Mouse (Mus musculus): ENCODE measurements at regions not wholly inside any gene's neighbourhood (a gene's known extent, or its start where the extent isn't known, plus 50 kb on each side); places are given as distances from the start of the nearest gene placed in this dataset.

DNA sequence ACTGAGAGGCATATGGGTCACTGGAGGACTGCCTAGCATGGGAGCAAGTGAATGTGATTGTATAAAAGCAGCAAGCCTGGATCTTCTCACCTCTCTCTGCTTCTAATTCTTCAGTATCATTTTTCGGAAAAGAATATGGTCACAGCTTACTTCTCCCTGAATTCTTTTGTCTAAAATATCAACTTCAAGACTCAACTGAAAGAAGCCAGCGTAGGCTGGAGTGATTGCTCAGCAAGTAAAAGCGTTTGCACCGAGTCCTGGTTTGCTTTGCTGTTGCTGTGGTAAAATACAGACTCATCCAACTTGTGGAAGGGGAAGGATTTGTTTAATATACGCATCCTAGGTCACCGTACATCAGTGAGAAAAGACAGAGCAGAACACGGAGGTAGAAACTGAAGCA lies 2765.9 kb downstream of the 9330182O14Rik start:
- Histone ChIP-seq H3K27me3 (ENCODE audit: insufficient read depth, low read length) (no peaks in the 10 kb centered on the region), H3K36me3 (ENCODE audit: insufficient read depth, low read length) (no peaks in the 10 kb centered on the region), H3K4me1 (replicated peaks; ENCODE audit: low read depth, low read length) (no peaks in the 10 kb centered on the region), H3K9me3 (ENCODE audit: low read length) (no peaks in the 10 kb centered on the region), H3K4me3 (replicated peaks; ENCODE audit: low read length) (no peak overlapping the region)
- no peak for TF ChIP-seq CTCF (conservative IDR thresholded peaks at IDR 0.05; ENCODE audit: low read length)
- TF ChIP-seq NANOG (IDR thresholded peaks at IDR 0.05; ENCODE audit: borderline replicate concordance, low read length), result no peak
- no peak for TF ChIP-seq POU5F1 (IDR thresholded peaks at IDR 0.05; ENCODE audit: borderline replicate concordance, low read length)

DNA sequence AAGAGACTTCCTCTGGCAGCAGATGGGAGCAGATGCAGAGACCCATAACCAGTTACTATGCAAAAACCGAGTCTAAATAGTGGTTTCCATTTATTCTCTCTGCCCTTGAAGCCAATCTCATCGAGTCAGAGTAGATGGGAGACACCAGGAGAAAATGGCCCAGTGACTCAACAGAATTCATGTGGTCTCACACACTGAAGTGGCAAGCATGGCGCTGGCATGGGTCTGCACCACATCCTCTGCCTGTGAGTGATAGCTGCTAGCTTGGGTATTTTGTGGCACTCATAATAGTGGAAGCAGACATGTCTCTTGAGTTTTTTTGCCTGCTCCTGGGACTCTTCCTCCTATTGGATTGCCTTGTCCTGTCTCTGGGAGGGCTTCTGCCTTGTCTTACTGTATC lies 2767.6 kb downstream of the 9330182O14Rik start:
- no peak overlapping the region for H3K4me3 ChIP-seq (replicated peaks; ENCODE audit: low read length)
- TF ChIP-seq CTCF (conservative IDR thresholded peaks at IDR 0.05; ENCODE audit: low read length) (no peak), POU5F1 (IDR thresholded peaks at IDR 0.05; ENCODE audit: borderline replicate concordance, low read length) (no peak)
- no peaks in the 10 kb centered on the region for H3K27me3 ChIP-seq (ENCODE audit: insufficient read depth, low read length)
- H3K36me3 ChIP-seq (ENCODE audit: insufficient read depth, low read length), result no peaks in the 10 kb centered on the region
- no peaks in the 10 kb centered on the region for H3K4me1 ChIP-seq (replicated peaks; ENCODE audit: low read depth, low read length)
- no peaks in the 10 kb centered on the region for H3K9me3 ChIP-seq (ENCODE audit: low read length)

DNA sequence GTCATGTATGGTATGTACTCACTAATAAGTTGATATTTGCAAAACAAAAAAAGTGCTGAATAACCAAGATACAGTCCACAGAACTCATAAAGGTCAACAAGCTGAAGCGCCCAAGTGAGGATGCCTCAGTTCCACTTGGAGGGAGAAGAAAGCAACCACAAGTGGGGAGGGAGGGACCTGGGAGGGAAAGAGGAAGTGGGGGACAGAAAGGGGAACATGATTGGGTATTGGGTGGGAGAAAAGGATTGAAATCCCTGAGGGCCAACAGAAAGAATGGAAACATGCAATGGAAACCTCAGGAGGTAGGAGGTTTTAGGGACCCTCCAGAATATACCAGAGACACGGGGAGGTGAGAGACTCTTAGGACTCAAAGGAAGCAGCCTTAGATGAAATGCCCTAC lies 2777.2 kb downstream of the 9330182O14Rik start:
- Histone ChIP-seq H3K9me3 (ENCODE audit: low read length) (no peaks in the 10 kb centered on the region), H3K27me3 (ENCODE audit: insufficient read depth, low read length) (no peaks in the 10 kb centered on the region), H3K4me1 (replicated peaks; ENCODE audit: low read depth, low read length) (no peaks in the 10 kb centered on the region), H3K4me3 (replicated peaks; ENCODE audit: low read length) (no peak overlapping the region), H3K36me3 (ENCODE audit: insufficient read depth, low read length) (no peaks in the 10 kb centered on the region)
- TF ChIP-seq CTCF (conservative IDR thresholded peaks at IDR 0.05; ENCODE audit: low read length) (no peak), POU5F1 (IDR thresholded peaks at IDR 0.05; ENCODE audit: borderline replicate concordance, low read length) (no peak), NANOG (IDR thresholded peaks at IDR 0.05; ENCODE audit: borderline replicate concordance, low read length) (no peak)

DNA sequence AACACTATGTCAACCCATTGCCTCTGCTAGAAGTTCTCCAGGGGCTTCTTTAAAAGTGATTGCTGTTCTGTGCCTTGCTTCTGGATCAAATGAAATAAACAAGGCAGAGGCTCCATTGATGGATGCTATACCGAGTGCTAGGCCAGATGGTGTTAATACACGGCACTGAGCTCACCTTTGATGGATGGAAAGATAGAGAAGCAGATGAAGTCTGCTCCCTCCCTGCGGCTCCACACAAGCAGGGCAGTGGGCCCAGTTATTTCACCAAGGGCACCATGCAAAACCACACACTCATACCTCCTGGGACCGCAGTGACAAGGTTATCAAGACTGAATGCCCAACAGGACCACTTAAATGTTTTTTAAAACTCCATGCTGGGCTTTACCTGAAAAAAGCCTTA lies 2778.7 kb downstream of the 9330182O14Rik start:
- Histone ChIP-seq H3K4me3 (replicated peaks; ENCODE audit: low read length) (no peak overlapping the region), H3K36me3 (ENCODE audit: insufficient read depth, low read length) (no peaks in the 10 kb centered on the region), H3K9me3 (ENCODE audit: low read length) (no peaks in the 10 kb centered on the region), H3K27me3 (ENCODE audit: insufficient read depth, low read length) (no peaks in the 10 kb centered on the region), H3K4me1 (replicated peaks; ENCODE audit: low read depth, low read length) (no peaks in the 10 kb centered on the region)
- no peak for TF ChIP-seq NANOG (IDR thresholded peaks at IDR 0.05; ENCODE audit: borderline replicate concordance, low read length)
- no peak for TF ChIP-seq POU5F1 (IDR thresholded peaks at IDR 0.05; ENCODE audit: borderline replicate concordance, low read length)
- no peak for TF ChIP-seq CTCF (conservative IDR thresholded peaks at IDR 0.05; ENCODE audit: low read length)

DNA sequence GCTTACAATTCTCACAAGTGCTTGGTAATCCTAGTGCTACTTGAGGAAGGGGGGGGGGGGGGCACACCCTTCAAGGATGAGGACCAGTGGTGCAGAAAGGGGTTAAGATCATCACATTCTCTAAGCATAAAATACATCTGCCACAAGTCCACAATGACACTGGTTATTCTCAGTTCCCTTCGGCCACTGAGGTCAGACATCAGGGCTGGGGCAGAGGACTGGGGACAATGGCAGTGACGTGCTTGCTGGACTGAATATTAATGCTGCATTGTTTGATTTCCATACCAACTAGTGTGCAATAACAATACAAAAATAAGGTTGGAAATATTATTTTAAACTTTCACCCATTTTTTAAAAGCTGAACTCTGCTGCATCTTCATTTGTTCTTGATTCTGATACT lies 2779.1 kb downstream of the 9330182O14Rik start:
- no peaks in the 10 kb centered on the region for H3K4me1 ChIP-seq (replicated peaks; ENCODE audit: low read depth, low read length)
- no peaks in the 10 kb centered on the region for H3K36me3 ChIP-seq (ENCODE audit: insufficient read depth, low read length)
- H3K9me3 ChIP-seq (ENCODE audit: low read length), result no peaks in the 10 kb centered on the region
- H3K4me3 ChIP-seq (replicated peaks; ENCODE audit: low read length), result no peak overlapping the region
- no peaks in the 10 kb centered on the region for H3K27me3 ChIP-seq (ENCODE audit: insufficient read depth, low read length)
- TF ChIP-seq CTCF (conservative IDR thresholded peaks at IDR 0.05; ENCODE audit: low read length) (no peak), POU5F1 (IDR thresholded peaks at IDR 0.05; ENCODE audit: borderline replicate concordance, low read length) (no peak), NANOG (IDR thresholded peaks at IDR 0.05; ENCODE audit: borderline replicate concordance, low read length) (no peak)

DNA sequence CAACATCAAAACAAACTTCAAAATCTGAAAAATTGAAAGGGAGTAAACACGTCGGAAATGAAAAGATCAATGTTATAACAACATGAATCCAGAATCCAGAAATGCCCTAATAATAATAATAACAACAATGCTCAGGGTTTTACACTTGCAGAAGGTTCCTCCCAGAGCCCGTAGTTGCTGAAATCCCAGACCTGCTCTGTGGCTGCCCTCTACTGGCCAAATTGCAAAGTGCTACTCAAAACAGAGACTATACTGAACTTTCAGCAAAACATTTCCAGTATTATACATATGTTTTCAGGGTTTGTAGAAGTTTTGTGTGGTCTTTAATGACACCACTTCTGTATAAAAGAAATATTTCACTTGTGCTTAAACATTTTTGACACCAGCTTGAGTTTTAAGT lies 2779.9 kb downstream of the 9330182O14Rik start:
- H3K4me1 ChIP-seq (replicated peaks; ENCODE audit: low read depth, low read length), result no peaks in the 10 kb centered on the region
- H3K36me3 ChIP-seq (ENCODE audit: insufficient read depth, low read length), result no peaks in the 10 kb centered on the region
- H3K4me3 ChIP-seq (replicated peaks; ENCODE audit: low read length), result no peak overlapping the region
- H3K9me3 ChIP-seq (ENCODE audit: low read length), result no peaks in the 10 kb centered on the region
- TF ChIP-seq POU5F1 (IDR thresholded peaks at IDR 0.05; ENCODE audit: borderline replicate concordance, low read length) (no peak), CTCF (conservative IDR thresholded peaks at IDR 0.05; ENCODE audit: low read length) (peak; percentile 89)
- H3K27me3 ChIP-seq (ENCODE audit: insufficient read depth, low read length), result no peaks in the 10 kb centered on the region

DNA sequence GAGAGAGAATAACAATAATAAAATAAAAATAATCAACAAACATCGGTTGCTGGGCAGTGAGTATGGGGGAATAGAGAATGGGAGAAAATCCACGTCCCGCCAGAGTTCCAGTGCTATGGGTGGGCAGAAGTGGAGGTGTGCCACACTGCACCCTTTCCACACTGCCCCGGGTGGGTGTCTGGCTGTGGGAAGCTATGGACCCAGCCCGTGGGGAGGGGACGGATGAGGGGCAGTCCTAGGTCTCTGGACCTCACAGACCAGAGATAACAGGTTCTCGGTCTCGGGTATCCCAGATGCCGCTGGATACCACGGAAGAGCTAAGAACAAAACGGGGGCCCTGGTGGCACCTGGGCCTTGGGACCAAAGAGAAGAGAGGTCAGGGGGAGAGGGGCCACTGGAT lies 2781.0 kb downstream of the 9330182O14Rik start:
- no peak overlapping the region for H3K4me3 ChIP-seq (replicated peaks; ENCODE audit: low read length)
- H3K4me1 ChIP-seq (replicated peaks; ENCODE audit: low read depth, low read length), result no peaks in the 10 kb centered on the region
- H3K9me3 ChIP-seq (ENCODE audit: low read length), result no peaks in the 10 kb centered on the region
- H3K36me3 ChIP-seq (ENCODE audit: insufficient read depth, low read length), result no peaks in the 10 kb centered on the region
- no peaks in the 10 kb centered on the region for H3K27me3 ChIP-seq (ENCODE audit: insufficient read depth, low read length)
- no peak for TF ChIP-seq POU5F1 (IDR thresholded peaks at IDR 0.05; ENCODE audit: borderline replicate concordance, low read length)
- TF ChIP-seq NANOG (IDR thresholded peaks at IDR 0.05; ENCODE audit: borderline replicate concordance, low read length), result no peak
- no peak for TF ChIP-seq CTCF (conservative IDR thresholded peaks at IDR 0.05; ENCODE audit: low read length)

DNA sequence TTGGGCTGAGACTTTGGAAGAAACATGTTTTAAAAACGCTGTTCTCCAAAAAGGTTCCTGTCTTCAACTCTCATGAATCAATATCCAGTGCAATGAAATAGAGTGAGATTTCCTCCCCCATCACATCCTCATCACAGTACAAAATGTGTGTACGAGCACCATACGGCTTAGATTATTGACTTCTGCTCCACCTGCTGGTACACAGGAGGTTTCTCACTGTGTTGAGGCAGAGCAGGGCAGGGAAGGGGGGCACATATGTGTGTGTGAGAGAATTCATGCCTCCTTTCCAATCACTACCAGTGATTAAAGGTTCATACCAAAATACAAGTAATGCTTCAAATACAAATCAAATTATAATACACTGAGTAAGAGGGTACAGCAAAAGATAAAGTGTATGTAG lies 2787.5 kb downstream of the 9330182O14Rik start:
- TF ChIP-seq POU5F1 (IDR thresholded peaks at IDR 0.05; ENCODE audit: borderline replicate concordance, low read length), result no peak
- no peak for TF ChIP-seq NANOG (IDR thresholded peaks at IDR 0.05; ENCODE audit: borderline replicate concordance, low read length)
- no peak for TF ChIP-seq CTCF (conservative IDR thresholded peaks at IDR 0.05; ENCODE audit: low read length)
- no peaks in the 10 kb centered on the region for H3K27me3 ChIP-seq (ENCODE audit: insufficient read depth, low read length)
- no peak overlapping the region for H3K4me3 ChIP-seq (replicated peaks; ENCODE audit: low read length)
- H3K4me1 ChIP-seq (replicated peaks; ENCODE audit: low read depth, low read length), result no peaks in the 10 kb centered on the region
- no peaks in the 10 kb centered on the region for H3K9me3 ChIP-seq (ENCODE audit: low read length)
- H3K36me3 ChIP-seq (ENCODE audit: insufficient read depth, low read length), result no peaks in the 10 kb centered on the region

DNA sequence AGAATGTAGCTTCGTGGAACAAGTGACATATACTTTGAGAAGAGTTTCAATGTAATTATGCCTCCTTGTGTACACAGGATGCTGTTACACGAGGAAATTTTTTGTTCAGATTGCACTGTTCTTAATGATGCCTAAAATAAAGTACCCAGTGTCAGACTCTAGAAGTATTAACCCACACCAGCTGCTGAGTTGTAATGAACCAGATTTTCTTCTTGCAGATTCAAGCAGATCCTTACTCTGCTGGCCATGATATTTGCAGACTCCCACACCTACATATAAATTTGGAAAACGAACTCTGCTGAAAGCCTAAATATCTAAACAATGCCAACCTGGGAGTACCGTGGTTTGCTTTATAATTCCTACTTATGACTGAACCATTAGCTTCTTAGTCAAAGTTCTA lies 2794.2 kb downstream of the 9330182O14Rik start:
- Histone ChIP-seq H3K4me3 (replicated peaks; ENCODE audit: low read length) (no peak overlapping the region), H3K9me3 (ENCODE audit: low read length) (no peaks in the 10 kb centered on the region), H3K36me3 (ENCODE audit: insufficient read depth, low read length) (no peaks in the 10 kb centered on the region), H3K27me3 (ENCODE audit: insufficient read depth, low read length) (no peaks in the 10 kb centered on the region), H3K4me1 (replicated peaks; ENCODE audit: low read depth, low read length) (no peaks in the 10 kb centered on the region)
- TF ChIP-seq NANOG (IDR thresholded peaks at IDR 0.05; ENCODE audit: borderline replicate concordance, low read length) (no peak), CTCF (conservative IDR thresholded peaks at IDR 0.05; ENCODE audit: low read length) (no peak), POU5F1 (IDR thresholded peaks at IDR 0.05; ENCODE audit: borderline replicate concordance, low read length) (no peak)

Measured in E14TG2a.4 (cell line).